Mouse (Mus musculus): ENCODE measurements at regions not wholly inside any gene's neighbourhood (a gene's known extent, or its start where the extent isn't known, plus 50 kb on each side); places are given as distances from the start of the nearest gene placed in this dataset.
A peak's percentile ranks its signal among the peaks of the same experiment; 100 is the strongest.

- no peak for DNase-seq
These were observed 59.7 kb downstream of the H2al1j start for GRCm38 (mm10) chrX:11387200-11387940.

GRCm38 (mm10) chrX:11388860-11389259 is 61.2 kb downstream of the H2al1j start:
- DNase-seq = peak; percentile 64

GRCm38 (mm10) chrX:11400406-11400805 is 72.8 kb downstream of the H2al1j start:
- DNase-seq = no peak

GRCm38 (mm10) chrX:11404369-11404768 is 76.7 kb downstream of the H2al1j start:
- DNase-seq = no peak

GRCm38 (mm10) chrX:11412316-11412826 is 84.7 kb downstream of the H2al1j start:
- DNase-seq = peak; percentile 28

- no peak for DNase-seq
These were observed 88.0 kb downstream of the H2al1j start for GRCm38 (mm10) chrX:11415662-11416061.

GRCm38 (mm10) chrX:11416510-11416909 is 88.9 kb downstream of the H2al1j start:
- no peak for DNase-seq

GRCm38 (mm10) chrX:11417861-11418260 is 90.2 kb downstream of the H2al1j start:
- peak; percentile 29 for DNase-seq

GRCm38 (mm10) chrX:11418261-11418660 is 90.6 kb downstream of the H2al1j start:
- DNase-seq = no peak

GRCm38 (mm10) chrX:11419162-11419631 is 91.6 kb downstream of the H2al1j start:
- DNase-seq = peak; percentile 33

- no peak for DNase-seq
These were observed 104.9 kb downstream of the H2al1j start for GRCm38 (mm10) chrX:11432403-11433004.

- DNase-seq = no peak
These were observed 107.7 kb downstream of the H2al1j start for GRCm38 (mm10) chrX:11435338-11435737.

- peak; percentile 74 for DNase-seq
These were observed 109.7 kb downstream of the H2al1j start for GRCm38 (mm10) chrX:11437151-11437944.

GRCm38 (mm10) chrX:11443543-11443942 is 115.9 kb downstream of the H2al1j start:
- DNase-seq = peak; percentile 26

- peak; percentile 84 for DNase-seq
These were observed 116.7 kb downstream of the H2al1j start for GRCm38 (mm10) chrX:11444261-11444725.

GRCm38 (mm10) chrX:11448711-11449110 is 121.1 kb downstream of the H2al1j start:
- DNase-seq = no peak

GRCm38 (mm10) chrX:11458521-11458920 is 130.9 kb downstream of the H2al1j start:
- no peak for DNase-seq

- peak; percentile 58 for DNase-seq
These were observed 136.4 kb downstream of the H2al1j start for GRCm38 (mm10) chrX:11463955-11464511.

- no peak for DNase-seq
These were observed 138.6 kb downstream of the H2al1j start for GRCm38 (mm10) chrX:11466191-11466590.

- no peak for DNase-seq
These were observed 152.2 kb downstream of the H2al1j start for GRCm38 (mm10) chrX:11479696-11480339.

- DNase-seq = peak; percentile 39
These were observed 154.5 kb downstream of the H2al1j start for GRCm38 (mm10) chrX:11482141-11482540.

GRCm38 (mm10) chrX:11486588-11486987 is 159.0 kb downstream of the H2al1j start:
- DNase-seq = no peak
